24 mouse cellular contexts compared by ENCODE assay signal in the genomic region with DNA sequence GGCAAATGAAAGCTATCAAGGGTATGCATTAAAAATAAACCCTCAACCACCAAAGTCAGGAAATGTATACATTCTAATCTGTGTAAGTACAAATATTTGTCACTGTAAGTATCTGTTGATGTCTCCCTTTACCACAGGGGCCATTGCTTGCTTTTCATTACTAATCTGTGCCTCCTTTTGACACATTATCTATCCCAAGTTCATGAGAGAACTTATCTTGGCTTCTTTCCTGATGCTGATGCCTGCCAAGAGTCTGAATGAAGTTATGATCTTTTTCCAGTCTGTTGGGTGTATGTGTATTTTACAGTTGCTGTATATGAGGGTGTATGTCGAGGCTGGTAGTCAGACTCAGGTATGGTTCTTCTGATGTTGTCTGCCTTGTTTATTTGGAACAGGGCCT.
DNase-seq lines count a peak whose midpoint lies in the region; TF ChIP-seq lines count a peak whose summit lies in the region.
"Had no signal": no experiment of that assay in that cellular context is flagged by ENCODE, and none has a peak within 500 bp of the region (broad histone marks: within the 10 kb centered on the region; RNA-seq: fewer than 3 reads in every experiment).

No protein-coding gene starts in this region.

- peak; percentile 52 to 57 for DNase-seq in heart, adult 18-20 months
- DNase-seq in heart, postnatal 4 days, result no peak
- DNase-seq in layer of hippocampus, adult 2 months (ENCODE audit: low spot score in 2 of 2), result no peak
- DNase-seq in layer of hippocampus, adult 8-10 months (ENCODE audit: low spot score in 2 of 2), result no peak
- peak; percentile 46 for DNase-seq in 3T3-L1 (ENCODE audit: low read depth, low spot score)
- peak; percentile 50 for DNase-seq in adipocyte (ENCODE audit: low spot score)
- DNase-seq in thymus, postnatal 4 days, result no peak
- DNase-seq: adrenal gland, postnatal 10 days; adrenal gland, postnatal 36 days; cerebellum, adult 11 months; cerebellum, adult 8-10 months; cerebellum, postnatal 10 days; cerebellum, postnatal 36 days; embryo, embryonic 11 days; gastrocnemius, postnatal 14 days; heart, adult 2 months had no signal

- no peak for TF ChIP-seq CTCF in layer of hippocampus, adult 2 months (conservative IDR thresholded peaks at IDR 0.05)

- peak overlapping the region; percentile 82 for H3K27ac ChIP-seq in layer of hippocampus, adult 2 months
- H3K27ac ChIP-seq: embryonic facial prominence, embryonic 10.5 days; embryonic facial prominence, embryonic 13.5 days; forebrain, embryonic 12.5 days; forebrain, embryonic 15.5 days; heart, adult 2 months; heart, embryonic 13.5 days; hindbrain, embryonic 12.5 days; hindbrain, embryonic 15.5 days had no signal

- H3K4me3 ChIP-seq in layer of hippocampus, adult 2 months, result no peak overlapping the region
- H3K4me3 ChIP-seq: embryonic facial prominence, embryonic 10.5 days; embryonic facial prominence, embryonic 13.5 days; erythroblast, embryonic 14.5 days; forebrain, embryonic 12.5 days; forebrain, embryonic 15.5 days; heart, adult 2 months; heart, embryonic 13.5 days; hindbrain, embryonic 12.5 days; hindbrain, embryonic 15.5 days had no signal

Comparison
In these comparisons a context has a peak if more than half of its experiments do, and no peak if none do; other contexts are left out.
1. DNase-seq: peak in heart, adult 18-20 months (2 of 2), 3T3-L1 (single experiment) and adipocyte (single experiment); none in heart, postnatal 4 days (single experiment), layer of hippocampus, adult 2 months (0 of 2), layer of hippocampus, adult 8-10 months (0 of 2) and thymus, postnatal 4 days (single experiment).